Mouse (Mus musculus) E14TG2a.4 (cell line): Measurements from ENCODE around the gene Nubp2.

Experiments used
- H3K27me3 ChIP-seq: 2 replicates; pipeline ENCODE4 v1.6.1; 2014; ENCODE audit warnings: low read length, control low read depth; ENCODE audit not compliant: insufficient read depth
- H3K36me3 ChIP-seq: 2 replicates; pipeline ENCODE4 v1.6.1; 2014; ENCODE audit warnings: low read length, control low read depth; ENCODE audit not compliant: insufficient read depth
- H3K4me1 ChIP-seq: replicated peaks from 2 replicates; pipeline ENCODE4 v1.6.1; 2014; ENCODE audit warnings: low read depth, low read length, control low read depth
- H3K4me3 ChIP-seq: replicated peaks from 2 replicates; pipeline ENCODE4 v1.5.1; 2014; ENCODE audit warnings: mild to moderate bottlenecking, low read length
- H3K9me3 ChIP-seq: 2 replicates; pipeline ENCODE4 v1.6.1; 2014; ENCODE audit warnings: low read length, control low read depth
- CTCF ChIP-seq: conservative IDR thresholded peaks from 2 replicates; pipeline ENCODE4 v1.5.1; 2014; ENCODE audit warnings: low read length
- NANOG ChIP-seq: IDR thresholded peaks from 2 replicates; pipeline ENCODE4 v1.6.1; 2014; ENCODE audit warnings: borderline replicate concordance, low read length, mixed read lengths
- POU5F1 ChIP-seq: IDR thresholded peaks from 2 replicates; pipeline ENCODE4 v1.6.1; 2014; ENCODE audit warnings: low read length, borderline replicate concordance

The Nubp2 gene

DNA sequence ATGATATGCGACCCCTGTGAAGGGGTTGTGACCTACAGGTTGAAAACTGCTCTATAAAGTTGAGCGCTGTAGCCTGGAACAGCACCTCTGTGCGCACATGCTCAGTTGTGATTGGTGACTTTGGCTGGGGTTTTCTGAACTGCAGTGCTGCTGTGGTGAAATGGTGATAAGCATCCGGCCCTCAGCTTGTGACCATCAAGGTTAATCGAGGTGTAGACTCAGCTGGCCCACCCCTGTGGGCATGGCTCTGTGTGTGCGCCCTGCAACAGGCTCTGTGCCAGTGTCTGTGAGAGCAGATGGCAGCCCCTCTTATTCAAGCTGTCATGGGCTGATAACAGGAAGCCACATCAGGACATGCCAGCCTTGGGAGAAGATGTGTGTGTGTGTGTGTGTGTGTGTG, 27.2 kb downstream of the Nubp2 start:
- Histone ChIP-seq H3K9me3 (no peaks in the 10 kb centered on the region), H3K36me3 (peaks cover 77% of the 10 kb centered on the region), H3K4me1 (peaks cover 26% of the 10 kb centered on the region), H3K27me3 (no peaks in the 10 kb centered on the region), H3K4me3 (no peak overlapping the region)
- no peak for TF ChIP-seq CTCF
- TF ChIP-seq NANOG = no peak
- no peak for TF ChIP-seq POU5F1

DNA sequence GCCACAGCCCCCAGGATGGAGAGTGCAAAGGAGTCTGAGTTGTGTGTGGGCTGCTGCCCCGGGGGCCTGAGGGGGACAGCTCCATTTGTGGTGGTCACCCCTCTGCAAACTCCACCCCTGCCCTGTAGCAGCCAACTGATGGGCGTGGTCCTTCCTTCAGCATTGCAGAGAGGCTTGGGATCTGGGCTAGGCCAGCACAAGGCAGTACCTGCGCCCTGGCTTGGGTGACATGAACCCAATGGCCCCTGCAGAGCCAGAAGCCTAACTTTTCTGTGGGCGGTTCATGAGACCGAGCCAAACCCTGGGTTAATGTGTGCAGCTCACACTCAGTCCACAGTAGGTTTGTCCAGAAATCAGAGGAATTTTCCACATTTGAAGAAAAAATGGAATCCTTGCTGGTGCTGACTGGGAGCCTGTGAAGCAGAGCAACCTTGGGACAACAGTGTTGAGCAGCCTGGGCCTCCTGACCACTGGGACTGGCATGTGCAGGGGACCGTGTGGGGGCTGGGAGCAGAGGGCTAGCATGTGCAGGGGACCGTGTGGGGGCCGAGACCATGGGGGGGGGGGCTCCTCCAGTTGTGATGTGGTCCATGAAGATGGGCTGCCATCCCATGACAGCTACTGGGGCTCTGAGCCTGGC, 28.2 kb downstream of the Nubp2 start:
- no peaks in the 10 kb centered on the region for H3K27me3 ChIP-seq
- peaks cover 76% of the 10 kb centered on the region for H3K36me3 ChIP-seq
- no peak for TF ChIP-seq CTCF
- H3K4me1 ChIP-seq = peaks cover 23% of the 10 kb centered on the region
- H3K9me3 ChIP-seq = no peaks in the 10 kb centered on the region
- H3K4me3 ChIP-seq = no peak overlapping the region

DNA sequence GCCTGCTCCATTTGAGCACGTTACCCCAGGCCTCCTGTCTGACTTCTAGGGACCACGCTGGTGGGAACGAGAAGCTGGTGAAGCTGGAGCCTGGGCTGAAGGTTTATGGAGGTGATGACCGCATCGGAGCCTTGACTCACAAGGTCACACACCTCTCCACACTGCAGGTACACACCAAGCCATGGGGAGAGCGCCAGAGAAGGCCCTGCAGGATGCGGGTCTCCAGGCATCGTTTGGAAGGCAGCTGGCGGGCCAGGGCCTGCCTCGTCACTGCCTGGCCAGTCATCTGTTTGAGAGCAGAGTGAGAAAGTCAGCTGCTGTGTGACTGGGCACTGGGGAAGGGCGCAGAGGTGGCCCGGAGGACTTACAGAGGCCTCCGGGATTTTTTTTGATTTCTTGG, 29.6 kb downstream of the Nubp2 start:
- Histone ChIP-seq H3K9me3 (no peaks in the 10 kb centered on the region), H3K4me3 (no peak overlapping the region), H3K4me1 (peaks cover 26% of the 10 kb centered on the region), H3K27me3 (peaks cover 2% of the 10 kb centered on the region), H3K36me3 (peaks cover 67% of the 10 kb centered on the region)
- TF ChIP-seq CTCF (no peak), POU5F1 (no peak), NANOG (no peak)

DNA sequence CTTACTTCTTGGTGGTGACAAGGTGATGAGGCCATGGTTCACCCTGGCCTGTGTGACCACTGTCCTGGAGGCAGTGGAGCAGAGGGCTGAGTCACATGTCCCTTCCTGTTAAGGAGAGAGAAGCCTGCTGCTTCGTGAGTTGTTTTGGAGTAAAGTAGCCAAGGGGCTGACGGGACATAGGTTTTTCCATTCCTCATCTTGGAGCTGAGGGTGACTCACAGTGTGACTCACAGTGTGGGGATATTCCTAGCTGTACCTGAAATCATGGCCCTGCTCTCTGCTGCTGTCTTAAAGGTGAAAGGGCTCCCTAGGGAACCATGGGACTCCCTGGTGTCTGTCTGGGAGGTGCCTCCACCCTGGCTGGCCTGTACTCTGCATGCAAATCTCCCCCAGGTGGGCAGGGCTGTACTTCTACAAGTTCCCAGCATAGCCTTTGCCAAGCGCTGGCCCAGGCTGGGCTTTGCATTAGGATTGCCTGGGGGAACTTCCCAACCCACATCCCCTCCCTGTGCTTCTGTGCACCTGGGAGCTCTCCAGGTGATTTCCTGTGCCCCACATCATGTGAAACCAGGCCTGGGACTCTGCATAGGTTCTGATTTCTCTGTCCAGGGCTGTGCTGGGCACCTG, 30.2 kb downstream of the Nubp2 start:
- TF ChIP-seq CTCF (no peak), POU5F1 (no peak), NANOG (no peak)
- Histone ChIP-seq H3K4me1 (peaks cover 32% of the 10 kb centered on the region), H3K36me3 (peaks cover 61% of the 10 kb centered on the region), H3K27me3 (peaks cover 9% of the 10 kb centered on the region), H3K4me3 (no peak overlapping the region), H3K9me3 (no peaks in the 10 kb centered on the region)

DNA sequence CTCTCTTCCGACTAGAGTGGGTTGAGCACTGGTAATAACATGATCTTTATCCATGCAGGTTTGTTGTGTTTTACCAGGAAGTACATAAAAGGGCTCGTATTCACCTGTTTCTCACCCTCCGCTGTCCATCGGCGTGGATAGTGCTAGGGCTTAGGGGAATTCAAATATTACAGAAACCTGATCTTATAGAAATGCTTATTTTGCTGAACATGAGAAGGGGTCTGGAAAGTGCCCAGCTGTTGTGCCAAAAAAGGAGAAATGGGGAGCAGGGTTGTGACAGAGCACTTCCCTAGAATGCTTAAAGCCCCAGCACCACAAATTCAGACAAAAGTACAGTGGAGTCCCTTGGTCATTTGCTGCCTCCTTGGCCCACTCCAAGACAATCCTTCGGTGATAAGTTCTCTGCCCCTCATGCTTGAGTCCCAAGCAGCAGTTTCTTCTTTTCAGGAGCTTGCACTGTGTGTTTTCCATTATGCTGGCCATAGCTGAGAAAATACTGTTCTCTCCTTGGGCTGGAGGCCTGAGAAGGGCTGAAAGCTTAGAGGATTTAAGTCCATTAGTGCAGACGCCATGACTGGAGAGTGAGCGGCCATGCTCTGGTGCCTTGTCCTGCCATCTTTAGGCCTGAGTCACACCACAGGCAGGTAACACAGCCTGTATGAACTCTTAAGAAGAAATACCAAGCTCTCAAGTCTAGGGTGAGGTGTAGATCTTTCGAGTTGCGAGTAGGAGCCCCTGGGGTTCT, 34.6 kb downstream of the Nubp2 start:
- no peak for TF ChIP-seq POU5F1
- TF ChIP-seq CTCF = no peak
- no peak for TF ChIP-seq NANOG

DNA sequence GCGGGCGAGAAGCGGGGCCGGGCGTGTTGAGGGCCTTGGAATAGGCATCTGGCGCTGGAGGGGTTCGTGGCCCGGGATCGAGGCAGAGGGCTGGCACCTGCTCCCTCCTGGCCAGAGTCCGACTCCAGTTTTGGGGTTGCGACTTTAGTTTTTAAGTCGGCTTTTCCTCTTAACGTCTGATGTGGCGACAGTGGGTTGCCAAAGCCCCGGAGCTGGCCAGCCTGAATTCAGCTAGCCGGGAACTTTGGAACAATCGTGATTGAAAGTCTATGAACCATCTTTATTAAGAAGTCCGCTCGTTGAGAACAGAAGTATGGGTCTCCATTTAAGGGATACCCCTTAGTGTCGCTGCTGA, 35.4 kb downstream of the Nubp2 start:
- peaks cover 32% of the 10 kb centered on the region for H3K36me3 ChIP-seq
- no peak for TF ChIP-seq NANOG
- no peak for TF ChIP-seq POU5F1
- no peak for TF ChIP-seq CTCF
- no peaks in the 10 kb centered on the region for H3K9me3 ChIP-seq
- H3K4me3 ChIP-seq = peak overlapping the region; percentile 98
- peaks cover 10% of the 10 kb centered on the region for H3K27me3 ChIP-seq
- peaks cover 21% of the 10 kb centered on the region for H3K4me1 ChIP-seq

More for the DNA sequence above, 34.6 kb downstream of the Nubp2 start:
- Histone ChIP-seq H3K27me3 (peaks cover 10% of the 10 kb centered on the region), H3K9me3 (no peaks in the 10 kb centered on the region), H3K36me3 (peaks cover 40% of the 10 kb centered on the region), H3K4me1 (peaks cover 25% of the 10 kb centered on the region), H3K4me3 (peak overlapping the region; percentile 98)

DNA sequence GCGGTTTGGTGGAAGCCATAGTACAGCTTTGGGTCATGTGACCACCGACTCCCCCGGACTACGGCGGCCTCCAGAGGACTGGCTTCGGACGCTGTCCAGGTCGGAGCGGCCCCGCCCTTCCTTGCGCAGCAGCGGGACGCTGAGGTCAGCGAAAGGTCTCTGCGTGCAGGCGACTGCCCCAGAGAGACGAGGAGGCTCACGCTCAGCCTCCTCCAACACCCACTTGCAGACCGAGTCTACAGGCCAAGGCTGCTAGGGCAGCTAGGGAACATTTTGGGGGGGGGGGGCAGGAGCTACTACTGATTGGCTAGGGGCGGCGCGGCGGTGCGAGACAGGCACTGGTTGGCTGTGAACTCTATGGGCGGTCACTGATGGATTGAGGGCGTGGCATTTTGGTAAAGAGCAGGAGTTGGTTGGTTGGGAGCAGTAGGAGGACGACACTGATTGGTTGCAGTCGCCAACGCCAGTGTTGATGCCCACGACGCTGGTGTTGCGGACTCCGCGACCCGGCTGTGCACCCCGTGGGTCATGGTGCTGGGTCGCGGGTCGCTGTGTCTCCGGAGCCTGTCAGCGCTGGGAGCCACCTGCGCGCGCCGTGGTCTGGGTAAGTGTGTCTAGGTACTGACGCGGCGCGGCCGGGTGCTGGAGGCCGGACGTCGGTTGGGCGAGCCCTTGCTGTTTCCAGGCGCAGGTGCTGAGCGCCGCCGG, 35.9 kb downstream of the Nubp2 start, which contains the start of gene Fahd1:
Fahd1 (minus strand) TSS at position 300 of the 708 bp plus-strand sequence.
- H3K4me3 ChIP-seq = peak within 1 kb of the TSS; percentile 98
- no peak for TF ChIP-seq POU5F1
- no peak for TF ChIP-seq CTCF
- TF ChIP-seq NANOG = no peak
- peaks cover 10% of the 10 kb centered on the region for H3K27me3 ChIP-seq
- H3K4me1 ChIP-seq = peaks cover 23% of the 10 kb centered on the region
- no peaks in the 10 kb centered on the region for H3K9me3 ChIP-seq
- H3K36me3 ChIP-seq = peaks cover 26% of the 10 kb centered on the region

DNA sequence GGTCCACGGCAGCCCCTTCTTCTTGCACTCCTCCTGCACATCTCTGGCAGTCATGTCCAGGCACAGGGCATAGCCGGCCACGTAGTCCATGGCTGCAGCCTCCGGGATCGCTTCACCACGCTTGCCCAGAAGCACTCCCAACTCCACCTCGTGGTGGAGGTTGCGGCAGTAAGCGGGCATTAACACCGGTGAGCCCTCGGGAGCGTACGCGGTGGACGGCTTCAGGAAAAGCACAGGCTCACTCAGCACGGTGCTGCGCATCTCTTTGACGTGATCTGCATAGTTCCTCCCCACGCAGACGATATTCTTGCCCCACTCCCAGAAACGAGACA, 36.5 kb downstream of the Nubp2 start:
- TF ChIP-seq POU5F1 (no peak), CTCF (no peak), NANOG (no peak)
- peaks cover 24% of the 10 kb centered on the region for H3K36me3 ChIP-seq
- peaks cover 10% of the 10 kb centered on the region for H3K27me3 ChIP-seq
- peaks cover 29% of the 10 kb centered on the region for H3K4me1 ChIP-seq
- no peaks in the 10 kb centered on the region for H3K9me3 ChIP-seq
- H3K4me3 ChIP-seq = peak overlapping the region; percentile 98
